Mouse (Mus musculus): ENCODE measurements at regions not wholly inside any gene's neighbourhood (a gene's known extent, or its start where the extent isn't known, plus 50 kb on each side); places are given as distances from the start of the nearest gene placed in this dataset.

DNA sequence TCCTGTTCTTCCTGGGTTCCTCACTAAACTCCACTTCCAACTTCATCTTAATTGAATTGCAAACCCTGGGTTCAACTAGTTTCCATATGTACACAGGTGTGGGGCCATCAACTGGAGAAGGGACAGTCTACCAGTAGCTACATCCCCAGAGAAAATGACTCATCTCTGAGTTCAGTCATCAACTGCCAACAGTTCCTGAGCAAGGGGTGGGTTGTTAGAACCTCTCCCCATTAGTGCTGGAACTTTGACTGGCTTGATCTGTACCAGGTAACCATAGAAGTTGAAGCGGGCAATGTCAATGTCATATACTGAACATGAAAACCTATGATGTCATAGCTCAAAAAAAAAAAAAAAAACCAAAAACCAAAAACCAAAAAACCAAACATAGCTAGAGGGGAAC lies 69.8 kb downstream of the Gm21750 start:
- TF ChIP-seq GATA1 (IDR thresholded peaks at IDR 0.05; ENCODE audit: low read length): no peak

DNA sequence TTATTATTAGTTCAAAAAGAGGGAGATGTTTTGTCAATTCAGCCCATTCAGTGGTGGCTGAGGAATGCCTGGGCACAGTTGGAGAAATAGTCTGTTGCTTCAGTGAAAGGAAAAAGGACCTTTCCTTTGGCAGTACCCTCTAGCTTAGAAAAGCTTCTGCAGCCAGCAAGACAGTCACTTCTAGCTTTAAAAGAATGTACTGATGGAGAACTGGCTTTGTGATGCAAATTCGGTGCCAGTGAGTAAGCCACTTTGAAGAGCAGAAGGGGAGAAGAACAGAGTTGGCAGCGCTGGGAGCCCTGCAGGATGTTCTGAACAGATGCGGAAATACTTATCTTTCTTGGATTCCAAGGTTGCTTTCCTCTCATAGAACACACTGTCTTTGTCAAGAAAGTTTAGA lies 71.1 kb downstream of the Gm21750 start:
- no peak for TF ChIP-seq GATA1 (IDR thresholded peaks at IDR 0.05; ENCODE audit: low read length)

DNA sequence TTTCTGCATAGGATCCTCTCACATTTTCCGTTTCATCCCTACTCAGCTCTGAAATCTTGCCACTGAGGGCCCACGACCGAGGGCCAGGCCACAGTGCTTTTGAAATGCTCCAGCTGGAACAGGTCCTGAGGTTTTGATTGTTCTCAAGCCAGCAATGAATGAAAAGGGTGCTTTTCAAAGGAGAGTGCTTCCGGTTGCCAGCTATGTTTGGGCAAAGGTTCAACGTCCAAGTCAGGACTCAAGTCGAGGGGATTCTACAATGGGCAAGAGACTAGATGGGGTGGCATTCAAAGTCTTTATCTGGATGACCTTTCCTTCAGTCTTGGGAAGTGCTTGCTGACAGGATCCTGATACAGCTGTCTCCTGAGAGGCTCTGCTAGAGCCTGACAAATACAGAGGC lies 89.8 kb downstream of the Gm21750 start:
- no peak for TF ChIP-seq GATA1 (IDR thresholded peaks at IDR 0.05; ENCODE audit: low read length)

DNA sequence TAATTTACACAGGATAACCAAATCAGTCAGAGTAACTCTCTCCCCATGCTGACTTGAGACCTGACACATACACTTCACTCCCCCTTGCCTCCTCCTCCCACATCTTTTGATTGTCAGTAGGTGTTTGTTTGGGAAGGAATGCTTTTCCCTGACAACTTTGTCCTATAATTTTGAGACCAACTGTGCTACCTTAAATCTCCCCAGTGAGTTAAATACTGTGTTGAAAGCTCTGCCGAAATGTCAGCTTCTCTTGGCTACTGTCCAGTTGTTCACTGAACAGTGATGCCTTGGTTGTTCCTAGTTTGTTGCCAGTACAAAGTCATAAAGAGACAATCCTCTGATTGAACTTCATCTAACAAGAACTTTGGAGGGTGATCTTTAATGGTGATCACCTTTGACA lies 99.0 kb downstream of the Gm21750 start:
- no peak for TF ChIP-seq GATA1 (IDR thresholded peaks at IDR 0.05; ENCODE audit: low read length)

DNA sequence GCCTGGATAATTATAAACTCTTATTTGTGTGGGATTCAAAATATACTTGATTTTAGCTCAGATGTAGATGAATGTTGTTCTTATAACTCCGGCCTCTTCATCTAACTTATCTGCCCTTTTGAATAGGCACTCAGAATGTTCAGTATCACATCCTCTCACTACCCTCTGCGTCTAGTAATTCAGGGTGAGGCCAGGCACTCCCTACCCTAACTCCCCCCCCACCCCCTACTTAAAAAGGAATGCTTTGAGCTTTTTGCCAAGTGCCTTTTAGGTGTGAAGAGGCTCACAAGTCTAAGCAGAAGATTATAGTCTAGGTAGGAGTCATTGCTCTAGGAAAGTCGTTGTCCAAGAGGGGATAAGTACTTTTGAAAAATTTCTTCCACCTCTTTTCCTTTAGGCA lies 111.9 kb downstream of the Gm21750 start:
- no peak for TF ChIP-seq GATA1 (IDR thresholded peaks at IDR 0.05; ENCODE audit: low read length)

DNA sequence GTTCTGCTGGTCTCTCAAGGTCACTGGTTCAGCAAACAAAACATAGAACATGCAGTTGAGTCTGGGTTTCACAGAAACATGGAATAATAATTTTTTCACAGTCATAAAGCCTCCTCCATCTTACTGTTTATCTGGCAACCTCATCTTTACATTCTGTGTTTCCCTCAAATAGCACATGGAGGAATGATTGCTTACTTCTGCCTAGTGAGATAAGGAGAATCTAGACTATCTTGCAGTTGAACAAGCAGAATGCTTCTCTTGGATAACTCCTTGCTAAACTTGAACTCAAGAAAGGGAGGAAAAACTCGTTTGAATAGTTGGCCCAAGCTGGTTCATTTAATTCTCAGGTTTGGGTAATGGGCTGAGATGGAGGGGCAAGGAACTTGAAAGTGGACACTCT lies 112.8 kb downstream of the Gm21750 start:
- peak; percentile 15 for TF ChIP-seq GATA1 (IDR thresholded peaks at IDR 0.05; ENCODE audit: low read length)

DNA sequence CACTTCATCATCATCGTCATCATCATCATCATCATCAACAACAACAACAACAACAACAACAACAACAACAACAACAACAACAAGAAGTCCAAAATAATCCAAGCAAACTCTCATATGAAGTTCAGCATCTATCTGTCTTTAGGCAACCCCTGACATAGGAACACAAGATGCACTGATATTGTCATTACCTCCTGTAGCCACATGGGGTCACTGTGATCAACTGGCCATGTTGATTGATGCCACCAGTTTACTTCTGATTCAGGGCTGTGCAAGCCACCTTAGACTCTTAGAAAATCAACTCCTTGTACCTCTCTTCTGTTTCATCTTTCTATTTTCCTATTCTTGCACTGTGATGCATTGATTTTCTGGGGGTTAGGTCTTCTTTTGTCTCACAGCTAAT lies 115.0 kb downstream of the Gm21750 start:
- no peak for TF ChIP-seq GATA1 (IDR thresholded peaks at IDR 0.05; ENCODE audit: low read length)

DNA sequence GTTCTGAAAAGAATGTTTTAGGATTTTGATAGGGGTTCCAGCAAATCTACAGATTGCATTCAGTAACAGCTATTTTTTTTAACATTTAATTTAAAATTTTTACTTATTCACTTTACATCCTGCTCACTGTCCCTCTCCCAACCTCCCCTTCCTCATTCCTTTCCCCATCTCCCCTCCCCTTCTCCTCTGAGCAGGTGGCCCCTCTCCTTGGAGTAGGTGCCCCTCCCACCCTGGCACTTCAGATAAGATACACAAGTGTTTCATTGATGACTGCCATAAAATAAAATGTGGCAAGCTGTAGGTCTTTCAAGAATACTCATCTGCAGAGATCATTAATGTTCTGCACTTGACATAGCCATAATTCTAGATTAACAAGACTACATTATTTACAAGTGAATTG lies 146.1 kb downstream of the Gm21750 start:
- no peak for TF ChIP-seq GATA1 (IDR thresholded peaks at IDR 0.05; ENCODE audit: low read length)

DNA sequence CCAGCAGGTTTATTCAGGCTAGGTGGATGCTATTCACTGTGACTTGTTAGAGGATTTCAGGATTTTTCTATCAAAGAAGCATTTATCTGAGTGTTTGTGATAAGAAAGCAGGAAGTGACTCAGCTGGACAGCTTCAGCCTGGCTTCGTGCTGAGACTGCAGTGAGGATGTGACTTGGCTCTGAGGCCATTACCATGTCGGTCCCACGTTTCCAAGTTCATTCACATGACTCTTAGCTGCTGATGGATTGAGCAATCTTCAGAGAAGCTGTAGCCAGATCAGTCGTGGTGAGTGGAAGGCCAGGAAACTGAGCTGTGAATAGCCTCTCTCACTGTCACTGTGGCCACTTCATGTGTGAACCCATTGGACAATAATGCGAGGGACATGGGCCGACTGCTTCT lies 177.9 kb downstream of the Gm21750 start:
- TF ChIP-seq GATA1 (IDR thresholded peaks at IDR 0.05; ENCODE audit: low read length): no peak

DNA sequence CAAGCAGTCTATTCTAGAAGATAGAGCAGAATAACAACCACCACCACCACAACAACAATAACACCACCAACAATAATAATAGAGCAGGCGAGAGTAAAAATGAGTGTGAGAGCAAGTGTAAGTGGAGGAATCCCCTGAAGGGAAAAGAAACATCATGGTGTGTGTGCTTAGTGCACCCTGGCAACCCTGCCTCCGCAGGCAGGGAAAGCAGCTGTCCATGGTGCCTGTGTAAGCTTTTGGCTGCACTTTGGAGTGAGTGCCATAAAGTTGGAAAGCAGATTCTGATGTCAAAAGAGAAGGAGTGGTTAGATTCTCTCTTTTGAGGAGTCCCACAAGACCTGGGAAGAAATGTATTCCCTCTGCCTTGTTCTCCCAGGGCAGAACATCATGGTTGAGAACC lies 200.8 kb downstream of the Gm21750 start:
- no peak for TF ChIP-seq GATA1 (IDR thresholded peaks at IDR 0.05; ENCODE audit: low read length)

DNA sequence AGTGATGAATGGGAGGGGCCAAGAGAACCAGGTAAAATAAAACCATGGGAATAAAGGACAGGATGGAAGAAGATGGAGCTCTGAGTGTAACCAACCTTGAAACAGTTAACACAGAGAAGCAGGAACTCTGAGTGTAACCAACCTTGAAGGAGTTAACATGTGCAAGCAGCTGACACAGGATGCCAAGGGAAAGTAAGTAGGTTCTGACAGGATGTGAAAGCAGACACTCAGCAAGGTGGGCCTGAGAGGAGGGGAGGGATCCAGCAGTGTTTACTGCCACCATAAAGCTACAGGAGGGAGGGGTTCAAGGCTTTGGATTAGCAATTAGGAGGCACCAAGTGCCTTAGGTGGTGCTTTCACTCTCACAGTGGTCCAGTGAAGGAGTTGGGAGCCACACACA lies 213.3 kb downstream of the Gm21750 start:
- TF ChIP-seq GATA1 (IDR thresholded peaks at IDR 0.05; ENCODE audit: low read length): no peak

DNA sequence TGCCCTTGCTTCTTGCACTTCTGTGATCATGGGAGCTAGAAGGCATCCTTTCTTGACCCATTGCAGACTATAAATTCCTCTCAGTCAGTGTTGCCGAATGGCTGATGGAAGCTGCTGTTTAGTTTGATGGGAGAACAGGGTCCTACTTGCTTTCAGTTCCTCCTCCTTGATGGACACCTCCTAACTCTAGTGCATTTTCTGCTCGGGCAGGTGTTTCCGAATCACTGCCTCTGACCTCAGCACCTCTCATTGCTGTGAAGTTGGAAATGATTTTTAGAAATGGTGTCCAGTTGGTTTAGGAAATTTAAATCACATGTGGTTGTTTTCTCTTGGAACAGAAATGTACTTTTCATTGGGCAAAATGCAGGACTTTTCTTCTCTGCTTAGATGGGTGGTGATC lies 214.9 kb downstream of the Gm21750 start:
- no peak for TF ChIP-seq GATA1 (IDR thresholded peaks at IDR 0.05; ENCODE audit: low read length)

DNA sequence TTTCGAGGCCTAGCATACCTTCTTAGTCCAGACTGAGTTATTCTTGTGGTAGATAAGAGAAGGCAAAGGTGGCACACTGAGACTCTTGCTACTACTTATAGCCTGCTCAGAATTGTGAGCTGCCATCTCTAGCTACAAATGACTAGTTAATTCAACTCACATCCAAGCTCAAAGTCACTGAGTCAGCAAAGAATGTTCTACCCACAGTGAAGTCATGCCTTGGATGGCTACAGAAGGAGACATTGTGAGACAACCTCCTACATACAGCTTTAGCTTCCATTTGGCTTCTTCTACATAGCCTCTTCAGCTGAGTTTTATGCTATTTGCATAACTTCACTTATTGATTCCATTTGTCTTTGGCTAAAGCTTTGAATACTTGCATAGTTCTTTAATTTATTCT lies 217.2 kb downstream of the Gm21750 start:
- no peak for TF ChIP-seq GATA1 (IDR thresholded peaks at IDR 0.05; ENCODE audit: low read length)

DNA sequence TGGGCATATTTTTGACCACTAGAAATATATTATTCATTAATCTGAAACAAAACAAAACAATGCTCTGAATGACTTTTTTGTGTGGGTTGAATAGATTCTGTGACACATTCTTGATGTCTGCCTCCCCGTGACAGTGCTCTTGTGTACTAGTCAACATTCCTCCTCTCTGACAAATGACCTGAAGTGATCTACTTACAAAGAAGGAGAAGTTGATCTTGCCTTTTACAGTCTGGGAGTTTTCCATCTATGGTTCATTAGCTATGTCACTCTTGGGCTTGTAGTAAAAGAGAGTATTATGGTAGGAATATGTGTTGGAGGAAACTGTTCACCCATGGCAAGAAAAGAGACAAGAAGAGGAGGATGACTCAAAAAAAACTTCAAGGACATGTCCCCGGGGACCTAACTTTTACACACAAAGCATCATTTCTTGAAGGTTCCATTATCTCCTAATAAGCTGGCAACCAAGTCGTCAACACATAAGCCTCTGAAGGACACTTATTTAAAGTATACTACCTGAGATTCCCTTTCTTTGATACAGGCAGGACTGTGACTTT lies 217.9 kb downstream of the Gm21750 start:
- TF ChIP-seq GATA1 (IDR thresholded peaks at IDR 0.05; ENCODE audit: low read length): no peak

DNA sequence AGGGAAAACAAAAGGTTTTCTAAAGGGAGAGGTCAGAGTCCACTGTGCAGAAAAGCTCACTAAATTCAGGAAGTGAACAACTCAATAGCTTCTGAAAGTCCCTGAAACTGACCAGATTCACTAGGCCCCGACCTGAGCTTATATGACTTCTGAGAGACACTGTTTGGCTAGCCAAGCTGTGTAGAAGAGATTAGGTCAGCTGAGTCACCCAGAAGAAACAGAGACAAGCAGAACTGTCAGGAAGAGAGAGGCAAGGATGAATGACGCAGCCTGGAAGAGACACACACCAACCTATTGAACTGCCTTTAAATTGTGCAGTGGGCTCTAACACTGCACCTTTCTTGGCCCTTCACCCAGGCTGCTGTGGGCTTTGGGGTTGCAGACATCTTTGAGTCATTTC lies 230.4 kb downstream of the Gm21750 start:
- TF ChIP-seq GATA1 (IDR thresholded peaks at IDR 0.05; ENCODE audit: low read length): no peak

DNA sequence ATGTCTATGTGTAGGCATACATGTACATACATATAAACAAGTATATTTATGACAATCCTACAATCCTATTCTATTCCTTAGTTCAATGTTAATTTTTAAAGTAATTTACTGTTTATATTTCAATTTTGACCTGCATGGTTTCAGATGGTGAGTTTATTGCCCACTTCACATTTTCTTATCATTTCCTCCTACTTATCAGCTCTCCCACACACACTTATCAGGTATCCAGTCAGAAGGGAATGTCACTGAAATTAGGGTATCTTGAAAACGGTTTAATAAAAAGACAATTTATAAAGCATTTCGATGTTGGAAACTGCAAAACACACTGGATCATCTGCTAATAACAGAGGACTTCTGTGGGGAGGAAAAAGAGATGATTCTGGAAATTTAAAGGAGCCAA lies 233.8 kb downstream of the Gm21750 start:
- peak; percentile 11 for TF ChIP-seq GATA1 (IDR thresholded peaks at IDR 0.05; ENCODE audit: low read length)

DNA sequence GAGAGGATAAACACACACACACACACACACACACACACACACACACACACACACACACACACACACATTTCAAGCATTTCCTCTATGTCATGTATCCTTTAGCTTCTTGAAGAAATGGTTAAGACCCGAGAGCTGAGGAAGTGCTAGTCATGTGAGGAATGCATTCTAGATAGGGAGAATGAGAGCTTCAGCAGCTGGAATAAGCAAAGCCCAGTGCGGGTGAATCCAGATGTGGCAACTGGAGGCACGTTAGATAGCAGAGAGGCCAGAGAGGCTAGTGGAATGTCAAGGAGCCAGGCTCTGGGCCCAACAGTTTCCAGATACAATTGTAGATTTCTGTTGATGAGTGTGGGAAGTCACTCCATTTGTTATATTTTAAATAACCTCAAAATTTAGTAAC lies 234.2 kb downstream of the Gm21750 start:
- no peak for TF ChIP-seq GATA1 (IDR thresholded peaks at IDR 0.05; ENCODE audit: low read length)

DNA sequence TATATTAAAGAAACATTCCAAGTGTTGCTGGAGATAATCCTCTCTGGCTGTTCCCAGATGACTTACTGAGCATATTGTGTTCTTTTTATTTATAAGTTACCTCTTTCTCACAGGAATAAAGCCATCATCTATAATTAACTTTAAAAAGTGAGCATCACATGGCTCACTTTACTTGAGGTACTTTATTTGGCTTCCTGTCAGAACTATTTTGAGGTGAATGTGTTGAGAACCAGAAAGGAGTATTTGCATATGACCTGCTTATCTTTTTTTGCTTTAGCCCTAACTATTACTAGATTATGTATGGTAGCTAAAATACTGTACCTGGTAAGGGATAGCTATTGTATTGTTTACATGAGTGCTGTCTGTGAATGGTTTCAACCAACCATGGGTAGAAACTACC lies 238.1 kb downstream of the Gm21750 start:
- no peak for TF ChIP-seq GATA1 (IDR thresholded peaks at IDR 0.05; ENCODE audit: low read length)

All from G1E-ER4 (cell line).